Mouse (Mus musculus): ENCODE data around the gene Zfp263. TPM values are rescaled to one million over a fixed set of nuclear protein-coding genes. Genes with fewer than 3 reads are reported as not detected.

Zfp263 gene
- polyA plus RNA-seq (2012; rRNA removed), result 17.1 and 18.3 TPM in 2 replicates

DNA sequence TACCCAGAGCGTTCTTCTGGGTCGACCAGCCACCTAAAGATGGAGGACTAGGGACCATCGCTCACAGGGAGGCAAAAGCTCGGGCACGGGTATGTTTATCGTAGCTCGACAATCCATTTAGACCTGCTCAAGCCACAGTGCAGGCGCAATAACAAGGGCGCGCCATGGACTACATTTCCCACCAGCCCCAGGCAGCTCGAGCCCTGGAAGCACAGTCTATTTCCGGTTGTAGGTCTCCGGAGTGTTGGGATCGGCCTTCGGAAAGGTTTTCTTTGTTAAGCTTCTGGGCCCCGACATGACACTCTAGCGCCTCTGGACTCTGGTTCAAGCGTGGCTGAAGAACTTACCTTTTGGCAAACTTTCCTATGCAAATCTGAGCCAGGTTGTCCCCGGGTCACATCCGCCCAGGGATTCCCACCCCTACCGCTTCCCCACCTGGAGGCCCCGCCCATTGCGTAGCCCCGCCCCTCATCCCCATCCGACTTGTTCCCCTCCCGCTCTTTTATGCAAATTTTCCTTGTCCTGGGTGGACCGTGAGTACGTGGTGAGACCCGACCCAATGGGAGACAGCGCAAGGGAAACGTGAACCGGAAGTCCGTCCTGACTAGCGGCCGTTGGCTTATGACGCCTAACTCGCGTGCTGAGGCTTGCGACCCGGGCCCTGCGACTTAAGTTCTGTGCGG, at the start of gene Zfp263:
TSS of gene Zfp263 (plus strand) at position 591 of the 683 bp plus-strand sequence.

DNA sequence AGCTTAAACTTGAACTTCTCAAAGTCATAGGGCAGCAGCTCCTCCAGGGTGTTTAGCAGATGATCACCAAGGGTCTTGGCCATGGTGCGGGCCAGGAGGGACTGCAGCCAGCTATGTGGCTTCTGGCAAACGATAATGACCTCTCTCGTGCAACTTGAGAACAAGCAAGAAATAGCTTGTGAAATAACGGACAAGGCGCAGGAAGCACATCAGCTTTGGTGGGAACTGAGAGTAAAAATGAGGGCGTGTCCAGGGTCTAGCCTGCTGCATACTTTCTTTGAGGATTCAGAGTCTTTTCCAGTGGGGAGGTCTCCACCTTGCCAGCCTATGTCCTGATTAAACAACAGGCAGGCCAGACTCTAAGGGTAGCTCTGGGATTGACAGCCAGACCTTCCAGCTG, 25.9 kb upstream of the Zfp263 start, which contains the start of gene Mefv:
TSS of gene Mefv (minus strand) at position 118 of the 400 bp plus-strand sequence.

Other genes with a start within 250 kb of the Zfp263 start
- gene Olfr161, start 153.1 kb upstream of the Zfp263 start, polyA plus RNA-seq (2012; rRNA removed), result not detected in 2 replicates
- 0.08 TPM in 1 of 2 replicates, not detected in the other for gene Mefv, start 26.0 kb upstream of the Zfp263 start, polyA plus RNA-seq (2012; rRNA removed)
- not detected in 2 replicates for gene Olfr15, start 86.8 kb downstream of the Zfp263 start, polyA plus RNA-seq (2012; rRNA removed)
- gene Zfp174, start 103.2 kb downstream of the Zfp263 start, polyA plus RNA-seq (2012; rRNA removed), result 2.8 and 2.9 TPM in 2 replicates
- gene Naa60, start 128.3 kb downstream of the Zfp263 start, polyA plus RNA-seq (2012; rRNA removed), result 68.9 and 73.7 TPM in 2 replicates
- gene Zfp597, start 140.5 kb downstream of the Zfp263 start, polyA plus RNA-seq (2012; rRNA removed), result 11.7 TPM in 2 replicates
- gene Gm20695, start 140.6 kb downstream of the Zfp263 start, polyA plus RNA-seq (2012; rRNA removed), result 0.74 and 1.3 TPM in 2 replicates
- gene 1700037C18Rik, start 164.6 kb downstream of the Zfp263 start, polyA plus RNA-seq (2012; rRNA removed), result 6.3 and 8.0 TPM in 2 replicates
- 29.9 and 34.1 TPM in 2 replicates for gene Cluap1, start 164.7 kb downstream of the Zfp263 start, polyA plus RNA-seq (2012; rRNA removed)
- gene Nlrc3, start 232.5 kb downstream of the Zfp263 start, polyA plus RNA-seq (2012; rRNA removed), result 1.7 and 2.0 TPM in 2 replicates

Data from central nervous system, embryonic 14 days (tissue).